Mouse (Mus musculus) kidney, adult 9 months (tissue): Measurements from ENCODE around the gene Parm1.

Source experiments
- DNase-seq: peaks from one replicate; pipeline ENCODE4 v3.0.0; 2022

Parm1 gene

GRCm38 (mm10) chr5:91517480-91518301 is at the start of gene Parm1:
Parm1 (plus strand) TSS chr5:91517615.
- DNase-seq = peak; percentile 66

DNA sequence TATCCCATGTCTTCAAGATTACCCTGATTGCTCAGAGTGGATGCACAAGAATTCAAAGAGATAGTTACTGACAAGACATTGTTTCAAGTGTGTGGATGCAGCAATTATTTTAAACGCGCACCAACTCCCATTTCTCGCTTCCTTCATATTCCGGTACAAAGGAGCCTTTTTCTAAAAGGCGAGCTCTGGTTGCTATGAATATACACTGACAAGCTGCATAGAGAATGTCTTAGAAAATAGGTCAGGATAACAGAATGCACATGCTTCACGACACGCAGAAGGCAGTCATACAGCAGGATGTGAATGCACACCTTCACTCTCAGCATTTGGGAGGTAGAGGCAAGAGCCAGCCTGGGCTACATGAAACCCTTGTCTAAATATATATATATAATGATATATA is 42.2 kb upstream of the Parm1 start:
- DNase-seq = no peak

GRCm38 (mm10) chr5:91476863-91477262 is 40.6 kb upstream of the Parm1 start:
- no peak for DNase-seq

GRCm38 (mm10) chr5:91478673-91479072 is 38.7 kb upstream of the Parm1 start:
- no peak for DNase-seq

GRCm38 (mm10) chr5:91480129-91480528 is 37.3 kb upstream of the Parm1 start:
- DNase-seq = no peak

DNA sequence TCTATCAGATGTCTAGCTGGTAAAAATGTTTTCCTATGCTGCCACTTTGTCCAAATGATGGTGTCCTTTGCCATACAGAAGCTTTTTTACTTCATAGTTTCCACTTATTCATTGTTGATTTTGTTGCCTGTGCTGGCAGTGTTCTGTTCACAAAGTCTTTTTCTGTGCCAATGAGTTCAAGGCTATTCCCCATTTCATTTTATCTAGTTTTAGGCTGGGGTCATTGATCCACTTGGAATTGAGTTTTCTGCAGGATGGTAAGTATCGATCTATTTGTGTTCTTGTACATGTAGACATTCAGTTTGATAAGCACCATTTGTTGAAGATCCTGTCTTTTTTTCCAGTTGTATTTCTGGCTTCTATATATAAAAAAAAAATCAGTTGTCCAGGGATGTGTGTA is 33.1 kb upstream of the Parm1 start:
- no peak for DNase-seq

- DNase-seq = no peak
Observed at GRCm38 (mm10) chr5:91494456-91494855, 23.0 kb upstream of the Parm1 start.

GRCm38 (mm10) chr5:91501361-91501760 is 16.1 kb upstream of the Parm1 start:
- no peak for DNase-seq

- no peak for DNase-seq
Observed at GRCm38 (mm10) chr5:91502366-91502765, 15.0 kb upstream of the Parm1 start.

GRCm38 (mm10) chr5:91504320-91504922 is 13.0 kb upstream of the Parm1 start:
- no peak for DNase-seq

GRCm38 (mm10) chr5:91517077-91517476 is 338 bp upstream of the Parm1 start:
- DNase-seq = no peak

DNA sequence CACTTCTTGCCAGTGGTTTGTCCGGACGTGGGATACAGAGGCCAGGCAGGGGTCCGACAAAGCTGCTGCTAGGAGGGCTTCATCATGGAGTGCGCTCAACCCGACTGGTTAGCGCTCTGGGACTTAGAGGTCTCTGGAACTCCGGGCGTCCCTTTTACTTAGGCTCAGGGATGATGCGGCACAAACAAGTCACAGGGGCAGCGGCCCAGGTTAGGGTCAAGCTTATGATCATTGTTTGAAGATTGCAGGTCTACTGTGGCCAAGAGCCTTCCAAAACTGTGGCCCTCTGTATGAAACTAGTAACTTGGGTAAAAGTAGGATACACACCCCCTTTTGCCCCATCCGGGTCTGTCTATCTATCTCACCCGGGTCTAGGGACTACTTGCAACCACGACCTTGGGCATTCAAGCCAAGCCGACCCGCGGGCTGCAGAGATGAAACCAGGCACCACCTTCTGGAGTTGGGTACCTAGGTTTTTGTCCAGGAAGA is 931 bp downstream of the Parm1 start:
- DNase-seq = no peak

- peak; percentile 13 for DNase-seq
Observed at GRCm38 (mm10) chr5:91518946-91519345, 1.5 kb downstream of the Parm1 start.

DNA sequence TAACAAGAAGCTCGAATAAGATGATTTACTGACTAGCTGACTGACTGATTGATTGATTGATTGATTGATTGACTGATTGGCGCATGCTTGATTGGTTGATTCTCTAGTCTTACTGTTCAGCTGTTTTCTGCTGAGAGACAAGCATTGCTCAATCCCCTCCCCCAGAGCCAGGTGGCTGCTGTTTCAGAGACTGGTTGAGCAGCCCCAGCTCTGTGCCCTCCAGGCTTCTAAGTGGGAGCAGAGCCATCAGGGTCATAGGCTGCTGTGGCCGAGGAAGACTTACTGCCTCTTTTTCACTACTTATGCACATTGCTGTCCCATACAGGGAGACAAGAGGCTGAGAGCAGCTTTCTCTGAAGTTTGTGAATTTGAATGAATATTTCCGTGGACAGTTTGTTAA is 2.1 kb downstream of the Parm1 start:
- DNase-seq = no peak

DNA sequence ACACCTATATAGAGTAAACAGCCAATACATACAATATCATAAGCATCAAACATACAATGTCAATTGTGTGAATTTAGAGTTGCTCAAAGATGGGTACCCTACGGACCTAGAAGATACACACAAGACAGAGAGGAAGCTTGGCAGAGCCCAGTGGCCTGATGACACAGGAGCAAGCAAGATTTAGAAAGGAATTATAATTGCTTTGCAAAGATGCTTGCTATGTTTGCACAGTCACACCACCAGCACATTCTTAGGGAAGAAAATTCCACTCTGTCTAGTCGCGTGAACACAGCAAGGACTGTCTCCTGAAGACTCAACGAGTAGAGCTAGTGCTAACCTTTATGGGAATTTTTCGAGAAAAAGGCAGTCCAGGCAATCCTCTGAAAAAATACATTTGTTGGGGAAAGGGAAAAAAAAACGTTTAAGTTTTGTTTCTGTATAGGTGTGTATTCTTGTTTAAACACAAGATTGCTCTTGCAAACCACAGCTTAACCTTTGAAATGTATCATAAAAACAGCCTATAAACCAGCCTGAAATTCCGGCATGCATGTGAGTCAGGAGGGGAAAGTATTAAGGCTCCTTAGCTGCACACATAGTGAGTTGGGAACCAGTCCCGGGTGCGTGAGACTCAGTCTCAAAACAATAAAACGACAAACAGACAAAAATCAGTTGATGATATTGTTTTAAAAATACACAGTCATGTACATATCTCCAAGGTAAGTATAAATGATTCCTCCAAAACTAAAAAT is 15.5 kb downstream of the Parm1 start:
- DNase-seq = no peak

DNA sequence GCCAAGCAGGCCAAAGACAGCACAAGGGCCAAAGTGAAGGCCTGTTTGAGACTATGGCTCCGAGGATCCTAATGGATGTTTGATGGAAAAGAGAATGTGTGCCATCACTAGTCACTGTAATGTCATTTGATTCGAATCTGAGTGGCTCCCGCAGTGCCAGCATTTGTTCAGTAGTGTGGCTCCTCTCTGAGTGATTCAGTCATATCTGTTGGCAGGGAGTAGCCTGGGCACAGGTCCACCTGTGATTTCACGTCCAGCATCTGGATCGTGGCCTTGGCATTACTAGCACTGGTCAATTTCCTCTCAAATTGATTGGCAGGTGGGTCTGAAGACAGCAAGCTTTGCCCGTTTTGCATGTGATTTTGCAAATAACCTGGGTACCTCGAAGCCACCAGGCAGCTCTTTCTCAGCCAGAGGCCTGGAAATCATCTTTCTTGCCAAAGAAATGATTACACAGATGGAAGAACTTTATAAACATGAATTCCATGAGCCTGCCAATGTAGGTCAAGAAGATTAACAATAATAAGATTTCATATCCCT is 41.7 kb downstream of the Parm1 start:
- DNase-seq = no peak

DNA sequence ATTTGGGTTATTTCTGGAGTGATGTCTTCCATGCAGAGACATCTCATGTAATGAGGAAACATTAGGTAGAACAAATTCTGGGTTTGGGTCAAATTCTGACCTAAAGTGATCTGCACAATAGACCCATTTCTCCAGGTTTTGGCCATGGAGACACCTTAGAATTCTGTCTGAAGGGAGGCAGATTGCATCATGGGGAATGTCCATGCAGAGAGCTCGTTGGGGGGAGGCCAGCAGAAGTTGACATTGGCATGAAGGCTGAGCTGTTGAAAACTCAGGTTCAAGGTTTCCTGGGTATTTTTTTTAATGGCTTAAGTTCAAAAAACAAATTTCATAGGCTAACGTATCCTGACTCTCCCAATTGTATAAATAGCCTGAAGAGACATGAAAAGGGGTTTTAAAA is 42.3 kb downstream of the Parm1 start:
- DNase-seq = no peak

GRCm38 (mm10) chr5:91561394-91561793 is 44.0 kb downstream of the Parm1 start:
- DNase-seq = no peak

GRCm38 (mm10) chr5:91562486-91562885 is 45.1 kb downstream of the Parm1 start:
- no peak for DNase-seq

- peak; percentile 6 for DNase-seq
Observed at GRCm38 (mm10) chr5:91564054-91564453, 46.6 kb downstream of the Parm1 start.

DNA sequence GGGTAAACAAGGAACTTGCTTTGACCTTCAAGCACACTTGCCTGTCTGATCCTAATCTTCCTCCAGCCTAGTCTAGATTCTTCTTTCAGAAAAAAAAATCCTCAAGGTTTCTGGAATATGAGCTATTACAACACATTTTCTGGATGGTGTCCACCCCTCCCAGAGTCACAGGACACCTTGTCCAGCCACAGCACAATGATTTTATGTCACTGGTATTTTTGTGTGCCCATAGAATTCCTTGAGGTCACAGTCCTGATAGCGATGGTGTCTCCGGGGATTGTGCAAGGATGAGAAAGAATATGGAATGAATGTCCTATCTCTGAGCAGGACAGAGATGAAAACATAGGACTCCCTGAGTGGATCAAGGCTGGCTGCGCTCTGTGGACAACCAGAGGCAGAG is 48.0 kb downstream of the Parm1 start:
- no peak for DNase-seq

DNA sequence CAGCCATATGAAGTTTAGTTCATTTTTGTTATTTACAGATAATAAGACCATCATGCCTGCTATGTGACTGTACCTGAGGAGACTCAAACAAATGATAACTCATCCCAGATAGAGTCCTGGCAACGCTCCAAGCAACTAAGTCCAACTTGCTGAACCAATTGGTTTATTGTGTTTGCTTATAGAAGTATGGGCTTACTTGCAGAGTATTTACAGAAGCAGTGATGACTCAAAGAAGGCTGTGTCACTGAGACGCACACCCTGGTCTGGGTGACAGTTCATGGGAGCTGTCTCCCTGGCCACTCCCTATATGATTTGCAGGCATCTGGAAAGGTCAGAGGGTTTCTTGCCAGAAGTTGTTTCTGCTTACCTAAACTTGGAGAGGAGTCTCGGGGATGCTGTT is 49.2 kb downstream of the Parm1 start:
- DNase-seq = no peak

DNA sequence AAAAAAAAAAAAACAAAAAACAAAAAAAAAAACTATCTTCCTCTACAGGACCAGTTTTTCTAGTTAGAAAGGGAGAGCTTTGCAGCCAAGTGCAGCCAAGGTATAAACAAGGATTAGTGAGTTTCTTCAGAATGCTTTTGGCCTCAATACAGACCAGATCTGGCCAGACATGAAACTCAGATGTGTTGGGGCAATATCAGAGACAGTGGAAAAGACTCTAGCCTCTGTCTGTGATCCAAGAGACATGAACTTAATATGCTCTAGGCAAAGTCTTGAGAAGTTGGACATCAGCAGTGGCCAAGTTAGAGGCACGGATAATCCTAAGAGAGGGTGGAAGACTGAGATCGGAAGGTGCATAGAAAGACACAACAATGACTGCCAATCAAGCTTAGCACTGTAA is 56.8 kb downstream of the Parm1 start:
- no peak for DNase-seq
